Mouse (Mus musculus) cerebellum, adult 2 months (tissue): ENCODE data around the gene Fbl. TPM values are rescaled to one million over a fixed set of nuclear protein-coding genes. Genes with fewer than 3 reads are reported as not detected.
"Not testable (repeated sequence)": the region's sequence is repeated elsewhere in the genome, so short reads cannot be mapped to it uniquely, and the experiment has no call there.

Experiments
- DNase-seq, 2 experiments: peaks; one replicate each; pipeline ENCODE4 v3.0.0; 2021
- H3K27ac ChIP-seq: fragments of 200-500 bp; 2 replicates; pipeline ENCODE4 v1.5.1; 2012; ENCODE audit warnings: low read length, control low read depth, inconsistent platforms; ENCODE audit not compliant: insufficient read depth
- H3K27me3 ChIP-seq: fragments of 200-500 bp; 2 replicates; pipeline ENCODE4 v1.6.1; 2012; ENCODE audit warnings: inconsistent platforms, mild to moderate bottlenecking, low read length, moderate library complexity; ENCODE audit not compliant: control insufficient read depth, insufficient read depth
- H3K4me1 ChIP-seq: fragments of 200-500 bp; 2 replicates; pipeline ENCODE4 v1.6.1; 2011; ENCODE audit warnings: low read length; ENCODE audit not compliant: control insufficient read depth, insufficient read depth
- H3K4me3 ChIP-seq: fragments of 200-500 bp; replicated peaks from 2 replicates; pipeline ENCODE3; 2011; ENCODE audit warnings: mild to moderate bottlenecking, low read depth, low read length, control low read depth; ENCODE audit not compliant: insufficient read depth
- CTCF ChIP-seq: fragments of 200-500 bp; IDR thresholded peaks from 2 replicates; pipeline ENCODE4 v1.5.1; 2011; ENCODE audit warnings: low read depth, mild to moderate bottlenecking, control low read depth, low read length, moderate library complexity, borderline replicate concordance; ENCODE audit not compliant: insufficient read depth
- POLR2A ChIP-seq: fragments of 200-500 bp; IDR thresholded peaks from 2 replicates; pipeline ENCODE4 v1.6.1; 2011; ENCODE audit warnings: low read length, control low read depth, borderline replicate concordance; ENCODE audit not compliant: insufficient read depth
- WGBS: fragments of 180-500 bp; shearing (Covaris S2); methylation state at CpG from one replicate; pipeline ENCODE4 v1.1.7; 2018; 5-methylcytosine and 5-hydroxymethylcytosine counted together
- polyA plus RNA-seq: library from polyadenylated mRNA; depleted of rRNA; stranded (reverse); fragments of >200 nt; gene quantifications from 2 replicates; pipeline ENCODE4 v1.2.3, GENCODE M21; 2012; rRNA removed

Gene Fbl
- polyA plus RNA-seq: 67.0 and 72.8 TPM in 2 replicates

GRCm38 (mm10) chr7:28169489-28170422 is at the start of gene Fbl:
Gene Fbl (plus strand): TSS chr7:28169710.
- peaks cover 13% of the 10 kb centered on the region for H3K4me1 ChIP-seq
- TF ChIP-seq CTCF (no peak), POLR2A (peak; percentile 74)
- WGBS: under 1% methylated on average over 80 of the region's 80 CpGs
- H3K4me3 ChIP-seq: peak within 1 kb of the TSS; percentile 63
- no peaks in the 10 kb centered on the region for H3K27me3 ChIP-seq
- 0 out of 2 replicates have a peak within 1 kb of the TSS, but pooled peaks have one; percentile 20 for H3K27ac ChIP-seq
- DNase-seq: peak; percentile 88 to 90

GRCm38 (mm10) chr7:28129166-28129565 is 40.3 kb upstream of the Fbl start, which contains the start of gene 9530053A07Rik:
Gene 9530053A07Rik (plus strand): TSS chr7:28129466.
- no peak within 1 kb of the TSS for H3K4me3 ChIP-seq
- no peak for DNase-seq
- 51% methylated on average over 5 of the region's 5 CpGs for WGBS
- H3K27me3 ChIP-seq: no peaks in the 10 kb centered on the region
- no peak for TF ChIP-seq CTCF
- no peak for TF ChIP-seq POLR2A
- H3K4me1 ChIP-seq: no peaks in the 10 kb centered on the region
- no peak within 1 kb of the TSS for H3K27ac ChIP-seq

GRCm38 (mm10) chr7:28137613-28138012 is 31.9 kb upstream of the Fbl start:
- H3K27me3 ChIP-seq: no peaks in the 10 kb centered on the region
- H3K4me3 ChIP-seq: no peak overlapping the region
- H3K27ac ChIP-seq: no peak overlapping the region
- TF ChIP-seq POLR2A: no peak
- TF ChIP-seq CTCF: peak; percentile 45; the same call in 1 of the 2 replicates
- 49% methylated on average over 5 of the region's 5 CpGs for WGBS
- DNase-seq: peak; percentile 19 to 24
- no peaks in the 10 kb centered on the region for H3K4me1 ChIP-seq

DNA sequence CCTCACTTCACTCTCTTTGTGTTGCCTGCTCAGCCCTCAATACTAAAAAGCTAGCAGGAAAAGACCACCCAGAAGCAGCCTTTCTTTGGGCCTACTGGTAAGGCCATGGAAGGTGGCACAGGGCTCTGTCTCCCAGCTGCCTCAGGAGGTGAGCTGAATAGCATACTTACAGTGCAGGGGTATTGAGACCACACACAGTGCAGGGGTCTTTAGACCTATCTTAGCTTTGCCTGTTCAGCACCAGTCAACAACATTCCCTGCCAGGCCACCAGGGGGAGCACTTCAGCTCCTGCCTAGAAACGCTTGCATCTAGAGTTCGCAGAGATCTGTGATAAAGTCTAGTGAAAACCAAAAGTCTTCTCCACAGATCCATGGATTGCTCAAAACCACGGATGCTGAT is 21.2 kb upstream of the Fbl start:
- Histone ChIP-seq H3K4me3 (no peak overlapping the region), H3K27ac (no peak overlapping the region), H3K4me1 (no peaks in the 10 kb centered on the region), H3K27me3 (no peaks in the 10 kb centered on the region; the same call in 1 of the 2 replicates)
- DNase-seq: peak; percentile 49 to 62
- TF ChIP-seq CTCF: peak; percentile 88
- TF ChIP-seq POLR2A: no peak
- 4% methylated on average over 3 of the region's 3 CpGs for WGBS

DNA sequence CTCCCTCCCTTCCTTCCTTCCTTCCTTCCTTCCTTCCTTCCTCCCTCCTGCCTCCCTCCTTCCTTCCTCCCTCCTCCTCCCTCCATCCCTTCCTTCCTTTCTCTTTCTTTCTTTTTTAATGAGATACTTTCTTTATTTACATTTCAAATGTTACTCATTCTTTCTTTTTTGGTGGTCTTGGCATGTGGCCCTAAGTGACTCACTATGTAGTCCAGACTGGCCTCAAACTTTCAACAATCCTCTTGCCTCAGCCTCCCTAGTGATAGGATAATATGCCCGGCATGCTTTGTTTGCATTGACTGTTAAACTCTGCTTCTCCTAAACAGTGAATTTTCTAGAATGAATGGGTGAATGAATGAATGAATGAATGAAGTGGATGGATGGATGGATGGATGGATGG is 19.7 kb upstream of the Fbl start:
- no peak overlapping the region for H3K4me3 ChIP-seq
- no peaks in the 10 kb centered on the region for H3K4me1 ChIP-seq
- 90% methylated on average over 1 of the region's 1 CpGs for WGBS
- no peaks in the 10 kb centered on the region; the same call in 1 of the 2 replicates for H3K27me3 ChIP-seq
- TF ChIP-seq POLR2A (no peak), CTCF (no peak)
- no peak for DNase-seq
- H3K27ac ChIP-seq: no peak overlapping the region

GRCm38 (mm10) chr7:28151584-28152221 is 17.8 kb upstream of the Fbl start:
- WGBS: 12% methylated on average over 13 of the region's 13 CpGs
- no peaks in the 10 kb centered on the region; the same call in 1 of the 2 replicates for H3K27me3 ChIP-seq
- H3K4me3 ChIP-seq: no peak overlapping the region
- no peak for TF ChIP-seq POLR2A
- 0 out of 2 replicates have a peak, but pooled peaks have one; percentile 20 for TF ChIP-seq CTCF
- H3K4me1 ChIP-seq: no peaks in the 10 kb centered on the region
- no peak for DNase-seq
- H3K27ac ChIP-seq: no peak overlapping the region

GRCm38 (mm10) chr7:28153595-28153994 is 15.9 kb upstream of the Fbl start:
- WGBS: 9% methylated on average over 5 of the region's 5 CpGs
- H3K27me3 ChIP-seq, DNase-seq, H3K4me1 ChIP-seq, H3K4me3 ChIP-seq, H3K27ac ChIP-seq: not testable (repeated sequence)
